Mouse (Mus musculus) liver, embryonic 14.5 days (tissue): ENCODE data around the gene Satb2.

Experiments used
- CTCF ChIP-seq: IDR thresholded peaks from 2 replicates; pipeline ENCODE4 v1.5.1; 2016; ENCODE audit warnings: antibody characterized with exemption, low read depth, control low read depth
- EP300 ChIP-seq: IDR thresholded peaks from 2 replicates; pipeline ENCODE4 v1.6.1; 2016; ENCODE audit warnings: antibody characterized with exemption, low read depth

DNA sequence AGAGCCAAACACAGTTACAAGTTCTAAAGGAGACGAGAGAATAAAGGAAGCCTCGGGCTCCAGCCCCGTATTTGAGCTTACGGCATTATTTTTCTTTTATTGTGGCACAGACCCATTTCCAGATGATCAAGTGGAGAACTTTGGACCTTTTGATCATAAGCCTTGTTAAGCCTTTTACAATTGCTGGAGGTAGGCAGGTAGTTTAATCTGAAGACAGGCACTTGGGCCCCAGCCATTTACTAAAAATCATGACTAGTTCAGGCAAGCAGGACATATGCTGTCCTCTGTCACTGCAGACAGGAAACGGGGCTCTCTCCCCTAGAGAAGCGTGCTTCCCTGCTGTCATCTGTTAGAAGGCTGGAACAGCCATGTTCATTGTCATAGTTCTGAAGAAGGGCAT lies 26.9 kb downstream of the Satb2 start:
- TF ChIP-seq EP300 (no peak), CTCF (no peak)
